In genomic region chr19:4942551-4943252, GRCm38 (mm10) we compare ENCODE assay signal across 8 mouse cellular contexts. TPM values are rescaled to one million over a fixed set of nuclear protein-coding genes. Genes with fewer than 3 reads are reported as not detected.
DNase-seq lines count a peak whose midpoint lies in the region; ATAC-seq and TF ChIP-seq lines count a peak whose summit lies in the region.

Gene Peli3, minus strand, starts transcription at chr19:4943127.

- H3K79me2 ChIP-seq in C2C12 (ENCODE audit: control insufficient read depth, insufficient read depth): no peaks in the 10 kb centered on the region

- H3ac ChIP-seq in C2C12 (ENCODE audit: control insufficient read depth, insufficient read length, low read depth): peak within 1 kb of the TSS; percentile 66

- DNase-seq in brain, embryonic 18.5 days (ENCODE audit: low read depth, low spot score): peak; percentile 71
- DNase-seq in kidney, postnatal 14 days: peak; percentile 91
- DNase-seq in liver, embryonic 13.5 days: peak; percentile 55
- peak; percentile 55 to 70 for DNase-seq in natural killer cell, adult 2 months (ENCODE audit: low spot score in 2 of 2)

- peak; percentile 83 for ATAC-seq in erythroid progenitor cell, adult 5-6 weeks (replicated peaks; ENCODE audit: low FRiP score, poor library complexity, severe bottlenecking)
- ATAC-seq in heart, embryonic 14.5 days (ENCODE audit: insufficient number of reproducible peaks, insufficient read depth, low FRiP score, low read depth): peak; percentile 85
- ATAC-seq in liver, embryonic 13.5 days (ENCODE audit: low read depth): peak; percentile 91
- peak; percentile 93 for ATAC-seq in stomach, embryonic 14.5 days (ENCODE audit: insufficient number of reproducible peaks, insufficient read depth, low FRiP score, low read depth)

- WGBS in heart, embryonic 14.5 days: under 1% methylated on average over 53 of the region's 55 CpGs
- 1% methylated on average over 55 of the region's 55 CpGs for WGBS in liver, embryonic 13.5 days (ENCODE audit: insufficient replicate concordance)
- 1% methylated on average over 44 of the region's 55 CpGs for WGBS in stomach, embryonic 14.5 days

- H3K9ac ChIP-seq in heart, embryonic 14.5 days (ENCODE audit: low read length): peak within 1 kb of the TSS; percentile 60
- peak within 1 kb of the TSS; percentile 49 for H3K9ac ChIP-seq in liver, embryonic 13.5 days
- H3K9ac ChIP-seq in stomach, embryonic 14.5 days (replicated peaks; ENCODE audit: low read depth, low read length): peak within 1 kb of the TSS; percentile 46; the same call in 1 of the 2 replicates

- no peak within 1 kb of the TSS for H3K27ac ChIP-seq in heart, embryonic 14.5 days (replicated peaks in 1 of 2; ENCODE audit: control insufficient read depth in 1 of 2, insufficient read depth in 1 of 2, low read depth in 2 of 2, low read length in 2 of 2)
- no peak within 1 kb of the TSS for H3K27ac ChIP-seq in liver, embryonic 13.5 days
- H3K27ac ChIP-seq in stomach, embryonic 14.5 days (ENCODE audit: low read length): 0 out of 2 replicates have a peak within 1 kb of the TSS, but pooled peaks have one; percentile 6

- H3K4me1 ChIP-seq in heart, embryonic 14.5 days (ENCODE audit: control insufficient read depth in 2 of 2, insufficient read depth in 2 of 2, low read length in 2 of 2): peaks cover 6 to 14% of the 10 kb centered on the region in 2 experiments
- H3K4me1 ChIP-seq in liver, embryonic 13.5 days (replicated peaks): peaks cover 16% of the 10 kb centered on the region
- peaks cover 10% of the 10 kb centered on the region for H3K4me1 ChIP-seq in stomach, embryonic 14.5 days (ENCODE audit: control insufficient read depth, insufficient read depth, low read length)

- TF ChIP-seq CTCF in C2C12 (IDR thresholded peaks at IDR 0.05; ENCODE audit: control insufficient read depth, insufficient read depth, insufficient read length): no peak

- no peaks in the 10 kb centered on the region for H3K9me3 ChIP-seq in heart, embryonic 14.5 days (ENCODE audit: control insufficient read depth, low read length)
- no peaks in the 10 kb centered on the region for H3K9me3 ChIP-seq in liver, embryonic 13.5 days (replicated peaks)
- H3K9me3 ChIP-seq in stomach, embryonic 14.5 days (ENCODE audit: control insufficient read depth, low read depth, low read length): no peaks in the 10 kb centered on the region

- H3K36me3 ChIP-seq in C2C12 (ENCODE audit: control insufficient read depth, insufficient read depth): no peaks in the 10 kb centered on the region
- H3K36me3 ChIP-seq in heart, embryonic 14.5 days (ENCODE audit: control insufficient read depth, insufficient read depth, low read length): no peaks in the 10 kb centered on the region
- no peaks in the 10 kb centered on the region for H3K36me3 ChIP-seq in liver, embryonic 13.5 days
- no peaks in the 10 kb centered on the region for H3K36me3 ChIP-seq in stomach, embryonic 14.5 days (ENCODE audit: control insufficient read depth, insufficient read depth, low read length)

- H3K4me2 ChIP-seq in heart, embryonic 14.5 days (ENCODE audit: low read length): peak within 1 kb of the TSS; percentile 95
- H3K4me2 ChIP-seq in liver, embryonic 13.5 days: peak within 1 kb of the TSS; percentile 87
- H3K4me2 ChIP-seq in stomach, embryonic 14.5 days (replicated peaks; ENCODE audit: low read depth, low read length): peak within 1 kb of the TSS; percentile 89

- no peaks in the 10 kb centered on the region for H3K79me3 ChIP-seq in C2C12 (ENCODE audit: low read depth)

- H3K4me3 ChIP-seq in C2C12 (ENCODE audit: insufficient read depth, poor library complexity, severe bottlenecking): peak within 1 kb of the TSS; percentile 25
- peak within 1 kb of the TSS; percentile 55 to 61 for H3K4me3 ChIP-seq in heart, embryonic 14.5 days (ENCODE audit: control insufficient read depth in 1 of 2, insufficient read depth in 1 of 2, low read depth in 1 of 2, low read length in 2 of 2)
- H3K4me3 ChIP-seq in liver, embryonic 13.5 days (replicated peaks): peak within 1 kb of the TSS; percentile 62
- peak within 1 kb of the TSS; percentile 57 for H3K4me3 ChIP-seq in stomach, embryonic 14.5 days (ENCODE audit: low read depth, low read length)

- no peaks in the 10 kb centered on the region for H3K27me3 ChIP-seq in C2C12 (ENCODE audit: control insufficient read depth, insufficient read depth, insufficient read length)
- H3K27me3 ChIP-seq in heart, embryonic 14.5 days (ENCODE audit: control insufficient read depth, insufficient read depth, low read length): peaks cover 21% of the 10 kb centered on the region
- peaks cover 71% of the 10 kb centered on the region for H3K27me3 ChIP-seq in liver, embryonic 13.5 days
- no peaks in the 10 kb centered on the region for H3K27me3 ChIP-seq in stomach, embryonic 14.5 days (ENCODE audit: control insufficient read depth, insufficient read depth, low read length)

TF ChIP-seq in C2C12, 6 proteins besides CTCF, POLR2A, EP300 and RAD21:
- TF ChIP-seq USF1 (IDR thresholded peaks at IDR 0.05; ENCODE audit: low read depth) (no peak), MYOG (IDR thresholded peaks at IDR 0.05; ENCODE audit: control insufficient read depth, extremely low read depth, insufficient read length) (no peak), CEBPB (IDR thresholded peaks at IDR 0.05; ENCODE audit: low read depth) (no peak), MYOD1 (IDR thresholded peaks at IDR 0.05; ENCODE audit: control insufficient read depth, insufficient read length, low read depth) (no peak), MAX (IDR thresholded peaks at IDR 0.05) (no peak), FOSL1 (IDR thresholded peaks at IDR 0.05; ENCODE audit: insufficient read depth, low read length, poor library complexity, severe bottlenecking) (no peak)

RNA-seq across cellular contexts. Expression of gene Peli3, which starts in this region (rescaled TPM):
- 1.3 TPM for polyA plus RNA-seq in C2C12 (2012; fragmentation: generic; extraction: Trizol)
- total RNA-seq in erythroid progenitor cell, adult 5-6 weeks (2015; ENCODE audit: low replicate concordance): not detected in 2 replicates
- total RNA-seq in erythroid progenitor cell, adult 5-6 weeks (2017; ENCODE audit: low replicate concordance): not detected in 2 replicates
- polyA plus RNA-seq in heart, embryonic 14.5 days (2014; fragmentation: Nextera tagmentation; extraction: Ambion mirVana): 0.51 and 0.81 TPM in 2 replicates
- 0.10 and 0.13 TPM in 2 replicates for polyA plus RNA-seq in liver, embryonic 13.5 days (2015; fragmentation: Nextera tagmentation; extraction: Ambion mirVana)
- 1.5 and 1.6 TPM in 2 replicates for polyA plus RNA-seq in stomach, embryonic 14.5 days (2014; fragmentation: Nextera tagmentation; extraction: Ambion mirVana)

Comparison
In these comparisons a context has a peak if more than half of its experiments do, and no peak if none do; other contexts are left out.
1. Peak in ATAC-seq in erythroid progenitor cell, adult 5-6 weeks; RNA of the gene not detected or under 1 TPM.
2. Peak in ATAC-seq, H3K4me3 ChIP-seq, H3K9ac ChIP-seq and H3K4me2 ChIP-seq in heart, embryonic 14.5 days; RNA of the gene not detected or under 1 TPM.
3. Peak in DNase-seq, ATAC-seq, H3K4me3 ChIP-seq, H3K9ac ChIP-seq and H3K4me2 ChIP-seq in liver, embryonic 13.5 days; RNA of the gene not detected or under 1 TPM.